ENCODE assay signal across 12 mouse cellular contexts in genomic region chr2:45088435-45089250, GRCm38 (mm10). TPM values are rescaled to one million over a fixed set of nuclear protein-coding genes. Genes with fewer than 3 reads are reported as not detected.
DNase-seq lines count a peak whose midpoint lies in the region; ATAC-seq and TF ChIP-seq lines count a peak whose summit lies in the region.
"Had no signal": no experiment of that assay in that cellular context is flagged by ENCODE, and none has a peak within 500 bp of the region (broad histone marks: within the 10 kb centered on the region; RNA-seq: fewer than 3 reads in every experiment).

No protein-coding gene starts in this region.

- no peaks in the 10 kb centered on the region for H3K4me1 ChIP-seq in cerebellum, adult 2 months (ENCODE audit: control insufficient read depth, insufficient read depth, low read length)
- peaks cover 41% of the 10 kb centered on the region for H3K4me1 ChIP-seq in hindbrain, embryonic 12.5 days
- H3K4me1 ChIP-seq in neural tube, embryonic 13.5 days (replicated peaks), result peaks cover 74% of the 10 kb centered on the region

- TF ChIP-seq POLR2A in cerebellum, adult 2 months (IDR thresholded peaks at IDR 0.05; ENCODE audit: borderline replicate concordance, insufficient read depth, low read length), result no peak

- H3K4me2 ChIP-seq in hindbrain, embryonic 12.5 days (replicated peaks), result peak overlapping the region; percentile 25
- peak overlapping the region; percentile 6; the same call in 1 of the 2 replicates for H3K4me2 ChIP-seq in neural tube, embryonic 13.5 days
- H3K4me2 ChIP-seq: heart, embryonic 15.5 days; limb, embryonic 13.5 days had no signal

- no peak overlapping the region for H3K9ac ChIP-seq in hindbrain, embryonic 12.5 days
- H3K9ac ChIP-seq in neural tube, embryonic 13.5 days, result no peak overlapping the region
- H3K9ac ChIP-seq: heart, embryonic 15.5 days; limb, embryonic 13.5 days had no signal

- no peak for TF ChIP-seq CTCF in cerebellum, adult 2 months (IDR thresholded peaks at IDR 0.05; ENCODE audit: borderline replicate concordance, insufficient read depth, low read depth, low read length)
- no peak for TF ChIP-seq CTCF in left cerebral cortex, adult 2 months (IDR thresholded peaks at IDR 0.05)

- no peak for DNase-seq in cerebellum, adult 2 months
- DNase-seq in cerebellum, adult 11-12 months, result no peak
- no peak for DNase-seq in left cerebral cortex, adult 2 months (ENCODE audit: extremely low spot score in 1 of 2, low spot score in 2 of 2)
- no peak for DNase-seq in left cerebral cortex, adult 9 months (ENCODE audit: low spot score in 2 of 2)
- DNase-seq in cerebellum, adult 8-10 months, result no peak
- DNase-seq in urinary bladder, postnatal 14 days (ENCODE audit: low spot score), result no peak
- DNase-seq: kidney, postnatal 25 days; lung, postnatal 36 days had no signal

- H3K4me3 ChIP-seq in cerebellum, adult 2 months (replicated peaks; ENCODE audit: insufficient read depth, low read depth, low read length), result no peak overlapping the region
- no peak overlapping the region; the same call in 1 of the 2 replicates for H3K4me3 ChIP-seq in left cerebral cortex, adult 2 months
- H3K4me3 ChIP-seq in hindbrain, embryonic 12.5 days, result no peak overlapping the region
- no peak overlapping the region for H3K4me3 ChIP-seq in neural tube, embryonic 13.5 days
- H3K4me3 ChIP-seq: heart, embryonic 15.5 days; limb, embryonic 13.5 days had no signal

- H3K9me3 ChIP-seq in hindbrain, embryonic 12.5 days (replicated peaks), result no peaks in the 10 kb centered on the region
- no peaks in the 10 kb centered on the region for H3K9me3 ChIP-seq in neural tube, embryonic 13.5 days
- H3K9me3 ChIP-seq: heart, embryonic 15.5 days; limb, embryonic 13.5 days had no signal

- WGBS in cerebellum, adult 2 months, result 35% methylated on average over 15 of the region's 15 CpGs
- WGBS in hindbrain, embryonic 12.5 days, result 27% methylated on average over 15 of the region's 15 CpGs
- WGBS in neural tube, embryonic 13.5 days, result 24% methylated on average over 15 of the region's 15 CpGs

- ATAC-seq in hindbrain, embryonic 12.5 days (ENCODE audit: low FRiP score), result 0 out of 2 replicates have a peak, but pooled peaks have one; percentile 30
- ATAC-seq in neural tube, embryonic 13.5 days (ENCODE audit: low read depth), result no peak

- no peaks in the 10 kb centered on the region for H3K27me3 ChIP-seq in cerebellum, adult 2 months (ENCODE audit: control insufficient read depth, insufficient read depth, low read length)
- H3K27me3 ChIP-seq in hindbrain, embryonic 12.5 days, result no peaks in the 10 kb centered on the region
- no peaks in the 10 kb centered on the region for H3K27me3 ChIP-seq in neural tube, embryonic 13.5 days
- H3K27me3 ChIP-seq: heart, embryonic 15.5 days had no signal

- intact Hi-C loops in left cerebral cortex, adult 2 months (cut with DNase I), result no loop called here

- H3K36me3 ChIP-seq in hindbrain, embryonic 12.5 days, result no peaks in the 10 kb centered on the region
- no peaks in the 10 kb centered on the region for H3K36me3 ChIP-seq in neural tube, embryonic 13.5 days
- H3K36me3 ChIP-seq: limb, embryonic 13.5 days had no signal

- H3K27ac ChIP-seq in cerebellum, adult 2 months (ENCODE audit: insufficient read depth, low read length), result peak overlapping the region; percentile 39; the same call in 1 of the 2 replicates
- H3K27ac ChIP-seq in left cerebral cortex, adult 2 months, result peak overlapping the region; percentile 89
- H3K27ac ChIP-seq in hindbrain, embryonic 12.5 days, result peak overlapping the region; percentile 74
- peak overlapping the region; percentile 55 for H3K27ac ChIP-seq in neural tube, embryonic 13.5 days (replicated peaks)
- H3K27ac ChIP-seq: limb, embryonic 13.5 days had no signal

RNA-seq across cellular contexts. Expression of gene Zeb2, which starts 28.6 kb away (rescaled TPM):
- polyA plus RNA-seq in cerebellum, adult 2 months (2012; rRNA removed), result 35.8 and 40.5 TPM in 2 replicates
- 100 to 1,000 TPM; 156 to 181 TPM for total RNA-seq in left cerebral cortex, adult 2 months (2021)
- 47.3 and 60.5 TPM in 2 replicates for polyA plus RNA-seq in hindbrain, embryonic 12.5 days (2016; fragmentation: Nextera tagmentation; extraction: Ambion mirVana)
- polyA plus RNA-seq in neural tube, embryonic 13.5 days (2015; fragmentation: Nextera tagmentation; extraction: Ambion mirVana), result 48.9 and 55.7 TPM in 2 replicates

Comparison
In these comparisons a context has a peak if more than half of its experiments do, and no peak if none do; other contexts are left out.
1. H3K27ac ChIP-seq: peak in every context shown above with its lines; median percentile 89 in left cerebral cortex, adult 2 months; 74 in hindbrain, embryonic 12.5 days; 55 in neural tube, embryonic 13.5 days; 39 in cerebellum, adult 2 months.